In genomic region chr4:41336546-41336945, GRCm38 (mm10) we compare ENCODE assay signal across 27 mouse cellular contexts. TPM values are rescaled to one million over a fixed set of nuclear protein-coding genes. Genes with fewer than 3 reads are reported as not detected.
DNase-seq lines count a peak whose midpoint lies in the region; ATAC-seq and TF ChIP-seq lines count a peak whose summit lies in the region.
"Had no signal": no experiment of that assay in that cellular context is flagged by ENCODE, and none has a peak within 500 bp of the region (broad histone marks: within the 10 kb centered on the region; RNA-seq: fewer than 3 reads in every experiment).

No protein-coding gene starts in this region.

- no peaks in the 10 kb centered on the region for H3K36me3 ChIP-seq in stomach, embryonic 15.5 days
- H3K36me3 ChIP-seq in stomach, postnatal 0 days (ENCODE audit: control insufficient read depth, insufficient read depth, low read length), result no peaks in the 10 kb centered on the region
- H3K36me3 ChIP-seq in liver, embryonic 15.5 days (replicated peaks), result no peaks in the 10 kb centered on the region
- H3K36me3 ChIP-seq in heart, embryonic 12.5 days, result no peaks in the 10 kb centered on the region
- H3K36me3 ChIP-seq: embryonic facial prominence, embryonic 10.5 days; embryonic facial prominence, embryonic 15.5 days; forebrain, embryonic 10.5 days; heart, embryonic 15.5 days; intestine, embryonic 15.5 days; neural tube, embryonic 13.5 days had no signal

- peak; percentile 35; the same call in 1 of the 2 replicates for ATAC-seq in stomach, embryonic 15.5 days (ENCODE audit: insufficient read depth, low FRiP score, low read depth)
- ATAC-seq in stomach, postnatal 0 days (ENCODE audit: low FRiP score, low TSS enrichment), result no peak
- ATAC-seq in liver, embryonic 15.5 days (ENCODE audit: insufficient read depth), result peak; percentile 77
- no peak for ATAC-seq in heart, embryonic 12.5 days (ENCODE audit: insufficient number of reproducible peaks, low FRiP score)
- ATAC-seq: forebrain, embryonic 16.5 days; hindbrain, postnatal 0 days; intestine, embryonic 15.5 days had no signal

- no peak for DNase-seq in stomach, postnatal 0 days (ENCODE audit: low spot score)
- peak; percentile 38 for DNase-seq in liver
- DNase-seq in adrenal gland, adult 18-20 months (ENCODE audit: low spot score in 2 of 2), result no peak
- no peak for DNase-seq in gastrocnemius, postnatal 4 days (ENCODE audit: low spot score in 2 of 2)
- DNase-seq in cerebellum, adult 11 months, result no peak
- DNase-seq: adrenal gland, adult 2 months; adrenal gland, postnatal 36 days; cerebellum, adult 9-11 months; kidney, adult 2 months; kidney, postnatal 36 days; lung, embryonic 14.5 days; lung, postnatal 14 days; right cerebral cortex, postnatal 4 days; thymus, postnatal 14 days had no signal

- H3K27ac ChIP-seq in stomach, embryonic 15.5 days, result no peak overlapping the region
- no peak overlapping the region for H3K27ac ChIP-seq in stomach, postnatal 0 days (replicated peaks)
- H3K27ac ChIP-seq in liver, embryonic 15.5 days (replicated peaks), result peak overlapping the region; percentile 59
- H3K27ac ChIP-seq in heart, embryonic 12.5 days (ENCODE audit: poor library complexity, severe bottlenecking), result no peak overlapping the region
- H3K27ac ChIP-seq: embryonic facial prominence, embryonic 10.5 days; embryonic facial prominence, embryonic 15.5 days; forebrain, embryonic 10.5 days; heart, embryonic 15.5 days; hindbrain, postnatal 0 days; intestine, embryonic 15.5 days; layer of hippocampus, adult 2 months; neural tube, embryonic 13.5 days had no signal

- H3K27me3 ChIP-seq in stomach, embryonic 15.5 days (replicated peaks), result no peaks in the 10 kb centered on the region
- no peaks in the 10 kb centered on the region for H3K27me3 ChIP-seq in stomach, postnatal 0 days (ENCODE audit: control insufficient read depth, insufficient read depth, low read length)
- no peaks in the 10 kb centered on the region for H3K27me3 ChIP-seq in liver, embryonic 15.5 days
- H3K27me3 ChIP-seq in heart, embryonic 12.5 days (replicated peaks), result no peaks in the 10 kb centered on the region
- H3K27me3 ChIP-seq: embryonic facial prominence, embryonic 15.5 days; heart, embryonic 15.5 days; intestine, embryonic 15.5 days; neural tube, embryonic 13.5 days had no signal

- TF ChIP-seq EP300 in stomach, postnatal 0 days (optimal IDR thresholded peaks at IDR 0.05), result no peak

- H3K4me3 ChIP-seq in stomach, embryonic 15.5 days (replicated peaks), result no peak overlapping the region
- H3K4me3 ChIP-seq in stomach, postnatal 0 days (ENCODE audit: low read depth, low read length), result no peak overlapping the region
- H3K4me3 ChIP-seq in liver, embryonic 15.5 days (replicated peaks), result no peak overlapping the region
- H3K4me3 ChIP-seq in heart, embryonic 12.5 days, result no peak overlapping the region
- H3K4me3 ChIP-seq: embryonic facial prominence, embryonic 10.5 days; embryonic facial prominence, embryonic 15.5 days; forebrain, embryonic 10.5 days; heart, embryonic 15.5 days; intestine, embryonic 15.5 days; layer of hippocampus, adult 2 months; neural tube, embryonic 13.5 days had no signal

- no peak for TF ChIP-seq CTCF in stomach, postnatal 0 days (IDR thresholded peaks at IDR 0.05; ENCODE audit: low read depth)

- H3K4me1 ChIP-seq in stomach, embryonic 15.5 days, result no peaks in the 10 kb centered on the region
- no peaks in the 10 kb centered on the region for H3K4me1 ChIP-seq in stomach, postnatal 0 days (replicated peaks; ENCODE audit: control insufficient read depth, insufficient read depth)
- peaks cover 47% of the 10 kb centered on the region for H3K4me1 ChIP-seq in liver, embryonic 15.5 days (replicated peaks)
- H3K4me1 ChIP-seq in heart, embryonic 12.5 days (replicated peaks), result no peaks in the 10 kb centered on the region
- H3K4me1 ChIP-seq: embryonic facial prominence, embryonic 10.5 days; embryonic facial prominence, embryonic 15.5 days; forebrain, embryonic 10.5 days; heart, embryonic 15.5 days; intestine, embryonic 15.5 days; neural tube, embryonic 13.5 days had no signal

- H3K4me2 ChIP-seq in stomach, embryonic 15.5 days, result no peak overlapping the region
- no peak overlapping the region for H3K4me2 ChIP-seq in stomach, postnatal 0 days (replicated peaks; ENCODE audit: low read depth)
- H3K4me2 ChIP-seq in liver, embryonic 15.5 days, result peak overlapping the region; percentile 41
- no peak overlapping the region for H3K4me2 ChIP-seq in heart, embryonic 12.5 days
- H3K4me2 ChIP-seq: embryonic facial prominence, embryonic 15.5 days; heart, embryonic 15.5 days; intestine, embryonic 15.5 days; lung, embryonic 14.5 days; midbrain, embryonic 11.5 days; neural tube, embryonic 13.5 days had no signal

- H3K9me3 ChIP-seq in stomach, embryonic 15.5 days, result no peaks in the 10 kb centered on the region
- no peaks in the 10 kb centered on the region for H3K9me3 ChIP-seq in stomach, postnatal 0 days (ENCODE audit: control insufficient read depth, low read length)
- H3K9me3 ChIP-seq in liver, embryonic 15.5 days (replicated peaks), result no peaks in the 10 kb centered on the region
- no peaks in the 10 kb centered on the region for H3K9me3 ChIP-seq in heart, embryonic 12.5 days (replicated peaks)
- H3K9me3 ChIP-seq: embryonic facial prominence, embryonic 10.5 days; embryonic facial prominence, embryonic 15.5 days; forebrain, embryonic 10.5 days; heart, embryonic 15.5 days; intestine, embryonic 15.5 days; neural tube, embryonic 13.5 days had no signal

- no peak overlapping the region for H3K9ac ChIP-seq in stomach, embryonic 15.5 days
- H3K9ac ChIP-seq in stomach, postnatal 0 days (ENCODE audit: low read length), result no peak overlapping the region
- H3K9ac ChIP-seq in liver, embryonic 15.5 days, result no peak overlapping the region
- no peak overlapping the region for H3K9ac ChIP-seq in heart, embryonic 12.5 days
- H3K9ac ChIP-seq: embryonic facial prominence, embryonic 15.5 days; heart, embryonic 15.5 days; intestine, embryonic 15.5 days; lung, embryonic 14.5 days; neural tube, embryonic 13.5 days had no signal

RNA-seq across cellular contexts. Expression of gene Ubap1, which starts 12.2 kb away (rescaled TPM):
- polyA plus RNA-seq in stomach, embryonic 15.5 days (2015; fragmentation: Nextera tagmentation; extraction: Ambion mirVana), result 48.9 and 49.5 TPM in 2 replicates
- polyA plus RNA-seq in stomach, postnatal 0 days (2015; fragmentation: Nextera tagmentation; extraction: Ambion mirVana), result 42.0 and 47.7 TPM in 2 replicates
- polyA plus RNA-seq in liver, embryonic 15.5 days (2015; fragmentation: Nextera tagmentation; extraction: Ambion mirVana), result 32.4 and 34.2 TPM in 2 replicates
- polyA plus RNA-seq in heart, embryonic 12.5 days (2016; fragmentation: Nextera tagmentation; extraction: Ambion mirVana), result 53.3 and 55.9 TPM in 2 replicates
- total RNA-seq in adrenal gland, adult 18-20 months (2021), result 10 to 100 TPM; 52.3 to 56.9 TPM
- 10 to 100 TPM; 41.2 to 46.0 TPM for total RNA-seq in gastrocnemius, postnatal 4 days (2021)

RNA-seq across cellular contexts. Expression of gene Dcaf12, which starts 21.9 kb away (rescaled TPM):
- 56.2 and 58.7 TPM in 2 replicates for polyA plus RNA-seq in stomach, embryonic 15.5 days (2015; fragmentation: Nextera tagmentation; extraction: Ambion mirVana)
- polyA plus RNA-seq in stomach, postnatal 0 days (2015; fragmentation: Nextera tagmentation; extraction: Ambion mirVana), result 32.3 and 32.4 TPM in 2 replicates
- polyA plus RNA-seq in liver, embryonic 15.5 days (2015; fragmentation: Nextera tagmentation; extraction: Ambion mirVana), result 75.9 and 82.7 TPM in 2 replicates
- 47.0 and 47.3 TPM in 2 replicates for polyA plus RNA-seq in heart, embryonic 12.5 days (2016; fragmentation: Nextera tagmentation; extraction: Ambion mirVana)
- total RNA-seq in adrenal gland, adult 18-20 months (2021), result 10 to 100 TPM; 41.0 to 53.2 TPM
- 10 to 100 TPM; 36.1 to 38.0 TPM for total RNA-seq in gastrocnemius, postnatal 4 days (2021)

Comparison
In these comparisons a context has a peak if more than half of its experiments do, and no peak if none do; other contexts are left out.
1. ATAC-seq: peak in stomach, embryonic 15.5 days (single experiment) and liver, embryonic 15.5 days (single experiment); none in stomach, postnatal 0 days (single experiment) and heart, embryonic 12.5 days (single experiment).